Mouse (Mus musculus): ENCODE data around the gene Phactr1.

Gene Phactr1

DNA sequence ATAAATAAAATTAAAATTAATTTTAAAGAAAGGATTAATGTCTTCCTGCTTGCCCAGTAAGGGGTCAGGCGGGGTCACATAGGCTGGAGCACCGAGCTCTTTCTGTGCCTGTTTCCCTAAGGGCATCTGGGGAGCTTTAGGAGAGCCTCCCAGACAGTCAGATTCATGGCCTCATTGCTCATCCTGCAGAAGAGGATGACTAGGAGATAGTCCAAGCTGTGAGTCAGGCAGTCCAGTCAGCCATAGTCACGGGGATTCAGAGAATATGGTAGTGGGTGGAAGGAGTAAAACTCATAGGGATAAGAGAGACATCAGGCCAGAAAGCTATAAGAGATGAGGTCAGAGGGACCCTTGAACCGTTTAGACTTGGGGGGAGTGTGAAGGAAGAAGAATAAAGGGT, 362.3 kb downstream of the Phactr1 start:
- no peak for DNase-seq

DNA sequence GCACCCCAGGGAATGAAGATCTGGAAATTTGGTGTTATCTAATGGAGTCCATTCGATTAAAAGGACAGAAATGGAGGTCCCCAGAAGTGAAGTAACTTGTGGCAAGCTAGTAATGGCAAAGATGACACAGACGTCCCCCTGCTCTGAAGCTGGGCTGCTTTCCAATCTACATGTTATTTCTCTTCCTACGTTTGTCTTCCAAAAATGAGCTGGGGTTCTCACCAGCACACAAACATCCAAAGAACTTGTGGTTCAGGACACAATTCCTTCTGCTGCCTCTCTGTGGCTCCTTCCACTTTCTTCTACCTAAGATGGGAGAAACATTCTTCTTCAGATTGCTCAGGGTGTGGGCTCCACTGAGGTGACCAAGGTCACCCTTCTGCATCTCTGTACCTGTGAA, 368.1 kb downstream of the Phactr1 start:
- no peak for DNase-seq

DNA sequence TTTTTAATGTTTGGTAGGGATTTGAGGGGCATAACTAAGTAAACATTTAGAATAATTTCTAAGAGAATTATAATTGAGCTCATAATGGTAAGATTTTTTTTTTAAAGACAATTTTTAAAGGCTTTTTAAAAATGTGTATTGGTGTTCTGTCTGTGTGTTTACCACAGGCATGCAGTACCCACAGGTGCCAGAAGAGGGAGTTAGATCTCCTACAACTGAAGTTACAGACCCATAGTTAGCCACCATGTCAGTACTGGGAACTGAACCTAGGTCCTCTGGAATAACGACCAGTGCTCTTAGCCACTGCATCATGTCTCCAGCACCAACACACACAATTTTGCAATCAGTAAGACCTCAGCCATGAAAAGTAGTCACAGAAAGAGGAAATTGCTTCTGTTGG, 372.8 kb downstream of the Phactr1 start:
- DNase-seq, result no peak

DNA sequence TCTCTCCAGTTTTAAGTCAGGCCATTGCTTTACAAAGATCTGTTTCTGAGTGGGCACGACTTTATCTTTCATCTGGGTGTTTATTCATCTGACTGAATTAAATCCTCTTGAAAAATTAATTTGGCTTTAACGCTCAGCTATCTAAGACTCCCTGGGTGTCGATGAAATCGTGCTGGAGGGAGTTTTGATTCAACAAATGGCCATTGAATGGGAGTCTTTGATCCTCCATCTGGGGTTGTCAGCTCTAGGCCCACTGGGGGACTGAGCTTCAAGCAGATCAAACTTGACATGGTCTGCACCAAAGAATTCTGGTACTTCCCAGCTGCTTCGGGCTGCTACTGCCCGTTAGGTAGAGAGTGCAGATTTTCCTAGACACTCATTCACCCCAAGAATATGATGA, 374.7 kb downstream of the Phactr1 start:
- no peak for DNase-seq

DNA sequence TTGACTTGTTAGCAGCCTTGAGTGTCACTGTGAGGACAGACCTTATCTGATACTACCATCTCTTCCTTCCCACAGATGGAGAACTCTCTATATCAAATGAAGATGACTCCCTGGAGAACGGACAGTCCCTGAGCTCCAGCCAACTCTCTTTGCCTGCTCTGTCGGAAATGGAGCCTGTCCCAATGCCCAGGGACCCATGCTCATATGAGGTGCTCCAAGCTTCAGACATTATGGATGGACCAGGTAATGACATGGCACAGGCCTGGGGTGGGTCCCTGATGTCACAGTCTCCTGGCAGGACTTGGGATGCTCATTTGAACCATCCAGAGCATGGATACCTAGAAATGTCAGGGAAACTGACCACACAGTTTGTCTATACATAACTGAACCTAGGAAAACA, 376.7 kb downstream of the Phactr1 start:
- DNase-seq, result no peak

DNA sequence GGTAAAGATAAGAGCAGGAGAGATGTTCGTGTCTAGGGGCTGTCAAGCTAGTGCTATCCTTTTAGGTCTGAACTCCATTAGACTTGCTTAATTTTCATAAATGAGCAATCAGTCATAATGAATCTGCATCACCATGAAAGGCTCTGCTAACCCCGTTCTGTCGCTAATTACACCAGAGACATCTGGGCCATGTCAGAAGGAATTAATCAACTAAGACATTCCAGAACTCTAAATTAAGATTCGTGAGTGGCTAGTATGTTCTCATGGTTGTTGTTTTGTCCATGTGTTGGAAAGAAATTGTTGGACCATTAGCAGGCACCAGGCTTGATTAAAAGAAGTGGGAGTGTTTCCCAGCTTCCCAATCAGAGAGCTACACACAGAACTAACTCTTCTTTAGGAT, 382.9 kb downstream of the Phactr1 start:
- no peak for DNase-seq

DNA sequence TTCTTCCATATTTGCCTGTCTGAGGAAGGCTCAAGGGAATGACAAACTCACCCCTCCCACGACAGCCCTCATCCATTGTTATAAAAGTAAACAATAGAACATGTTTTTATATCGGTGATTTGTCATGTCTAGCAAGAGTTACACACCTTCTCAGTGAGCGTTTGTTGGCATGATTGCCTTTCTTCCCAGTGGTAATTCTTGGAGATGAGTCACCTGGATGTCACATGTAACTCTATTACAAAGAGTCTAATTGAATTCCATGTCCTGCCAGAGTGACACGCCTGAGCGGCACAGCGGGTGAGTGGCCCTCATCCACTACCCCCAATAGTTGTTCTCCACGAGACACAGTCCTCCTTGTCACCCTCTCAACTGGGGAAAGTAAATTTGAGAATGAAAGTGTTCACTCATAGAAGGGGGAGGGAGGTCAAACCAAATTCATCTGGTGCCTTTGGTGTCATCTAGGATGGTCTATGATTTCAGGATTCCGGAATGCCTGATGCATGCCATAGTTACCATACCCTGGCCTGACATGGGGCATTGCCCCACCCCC, 388.4 kb downstream of the Phactr1 start:
- DNase-seq, result no peak

DNA sequence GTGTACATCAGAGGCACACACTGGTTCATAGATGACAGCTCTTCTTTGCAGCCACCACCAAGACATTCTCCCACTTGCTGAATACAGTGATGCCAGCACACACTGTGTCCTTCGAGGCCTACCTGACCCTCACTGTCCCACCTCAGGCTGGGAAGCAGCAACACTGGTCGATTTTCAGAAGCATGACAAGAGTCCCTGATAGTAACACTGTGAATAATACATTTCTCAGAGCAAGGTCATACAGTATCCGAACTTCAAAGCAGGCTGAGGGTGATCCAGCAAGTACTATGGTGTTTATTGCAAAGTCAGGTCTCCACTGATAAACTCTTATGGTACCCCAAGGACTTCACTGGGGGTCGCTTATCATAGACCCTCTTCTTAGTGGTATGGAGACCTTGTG, 390.1 kb downstream of the Phactr1 start:
- DNase-seq, result no peak

DNA sequence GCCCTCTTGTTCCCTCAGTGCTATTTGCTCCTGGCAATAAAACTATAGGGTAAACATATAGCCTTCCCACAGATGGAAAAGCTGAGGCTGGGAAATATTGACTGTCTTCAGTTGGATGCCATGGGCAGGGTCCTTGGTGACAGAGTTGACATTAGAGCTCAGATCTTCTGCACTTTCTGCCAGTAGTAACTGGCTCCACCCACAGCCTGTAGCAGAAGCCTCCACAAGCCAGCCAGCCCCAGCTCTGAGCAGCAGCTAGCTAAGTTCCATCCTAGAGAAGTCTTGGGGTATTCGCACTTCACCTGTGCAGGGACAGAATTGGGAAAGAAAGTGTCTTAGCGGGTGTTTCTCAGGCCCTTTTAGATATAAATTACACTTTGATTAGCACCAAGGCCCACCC, 390.5 kb downstream of the Phactr1 start:
- no peak for DNase-seq

DNA sequence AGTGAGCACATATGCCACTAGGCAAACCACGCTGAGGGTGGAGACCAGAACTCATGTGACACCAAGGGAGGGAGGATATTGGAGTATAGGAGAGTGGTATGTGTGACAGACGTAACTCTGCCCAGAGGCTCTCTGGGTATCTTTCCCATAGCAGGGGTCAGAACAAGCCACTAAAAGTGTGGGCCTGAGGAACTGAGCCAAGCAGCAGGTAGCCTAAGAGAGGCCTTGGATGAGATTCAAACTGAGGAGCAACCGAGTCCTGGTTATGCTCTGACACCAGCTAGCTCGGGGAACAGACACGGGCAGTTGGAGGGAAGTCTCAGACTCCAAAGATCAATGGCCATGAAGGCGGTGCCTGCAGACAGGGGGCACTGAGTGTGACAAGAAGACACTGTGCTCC, 395.0 kb downstream of the Phactr1 start:
- DNase-seq, result no peak

DNA sequence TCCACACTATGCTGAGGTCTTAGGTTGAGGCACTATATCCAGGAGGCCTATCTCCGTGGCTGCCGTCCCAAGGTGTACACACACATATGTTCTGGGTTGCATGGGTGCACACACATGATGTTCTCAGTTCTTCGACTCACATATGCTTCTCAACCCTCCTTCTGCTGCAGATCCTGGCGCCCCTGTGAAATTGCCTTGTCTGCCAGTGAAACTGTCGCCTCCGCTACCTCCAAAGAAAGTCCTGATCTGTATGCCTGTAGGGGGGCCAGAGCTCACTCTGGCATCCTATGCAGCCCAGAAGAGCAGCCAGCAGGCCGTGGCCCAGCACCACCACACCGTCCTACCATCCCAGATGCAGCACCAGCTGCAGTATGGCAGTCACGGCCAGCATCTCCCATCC, 397.1 kb downstream of the Phactr1 start:
- no peak for DNase-seq

DNA sequence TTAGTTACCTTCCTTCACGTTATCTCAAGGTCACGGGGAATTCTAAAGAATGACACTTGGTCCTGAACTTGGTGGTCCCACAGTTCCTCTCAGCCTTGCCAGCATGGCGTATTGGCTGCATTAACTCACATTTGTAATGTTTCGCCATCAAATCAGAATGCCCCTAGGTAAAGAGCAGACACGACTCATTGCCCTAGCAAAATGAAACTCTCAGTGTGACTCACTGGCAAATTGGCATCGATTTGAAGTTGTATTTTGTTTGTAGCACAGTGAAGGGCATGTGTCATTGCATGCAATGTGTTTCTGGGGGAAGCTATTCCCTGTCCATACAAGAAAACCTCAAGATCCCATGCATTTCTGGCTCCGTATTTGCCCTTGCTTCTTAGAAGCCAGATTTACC, 404.8 kb downstream of the Phactr1 start:
- no peak for DNase-seq

DNA sequence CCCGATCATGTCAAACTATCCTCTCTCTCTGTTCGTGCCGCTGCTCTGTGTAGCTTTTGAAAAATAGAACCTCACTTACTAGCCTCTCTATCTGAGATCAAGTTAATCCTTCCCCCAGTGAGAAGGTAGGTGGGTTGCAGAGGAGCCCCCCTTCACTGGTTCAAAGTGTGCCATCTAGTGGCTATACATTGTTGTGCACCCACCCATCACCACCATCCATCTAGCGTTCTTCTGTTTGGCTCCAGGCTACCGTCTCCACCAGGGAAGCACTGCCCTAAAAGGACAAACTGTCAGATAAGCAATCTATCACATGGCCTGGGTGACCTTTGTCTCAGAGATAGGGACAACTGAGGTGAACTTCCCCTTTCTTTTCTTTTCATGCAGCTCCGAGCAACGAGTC, 413.9 kb downstream of the Phactr1 start:
- DNase-seq, result no peak

DNA sequence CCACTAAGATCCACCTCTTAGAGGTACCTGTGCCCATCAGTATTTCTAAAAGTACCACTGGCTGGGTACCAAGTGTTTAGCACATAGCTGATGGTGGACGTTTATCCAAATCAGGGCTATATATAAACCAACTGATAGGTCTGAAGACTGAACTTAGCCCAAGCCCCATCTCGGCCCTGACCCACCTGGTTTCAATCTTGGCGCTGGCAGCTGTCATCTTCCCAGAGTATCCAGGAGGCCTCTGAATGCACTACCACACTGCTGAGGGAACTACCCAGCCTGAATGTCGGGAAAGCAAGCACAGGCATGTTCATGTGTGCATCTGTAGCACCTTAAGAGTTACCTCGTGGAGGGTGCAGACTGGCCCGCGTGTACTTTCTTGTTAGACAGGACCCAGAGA, 422.5 kb downstream of the Phactr1 start:
- DNase-seq, result no peak

DNA sequence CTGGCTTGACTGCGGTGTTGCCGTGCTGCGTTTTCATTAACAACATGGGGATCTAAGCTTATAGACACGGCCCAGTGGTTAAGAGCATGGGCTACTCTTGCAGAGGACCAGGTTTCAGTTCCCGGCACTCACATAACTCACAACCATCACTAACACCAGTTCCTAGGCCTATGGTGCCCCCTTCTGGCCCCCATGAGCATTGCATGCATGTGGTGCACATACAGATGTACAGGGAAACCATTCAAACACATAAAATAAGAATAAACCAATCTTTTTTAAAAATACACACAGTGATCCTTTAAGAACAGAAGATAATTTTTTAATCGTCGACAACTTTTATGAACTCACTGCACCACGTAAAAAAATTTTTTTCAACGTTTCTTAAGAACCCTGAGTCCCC, 424.1 kb downstream of the Phactr1 start:
- no peak for DNase-seq

DNA sequence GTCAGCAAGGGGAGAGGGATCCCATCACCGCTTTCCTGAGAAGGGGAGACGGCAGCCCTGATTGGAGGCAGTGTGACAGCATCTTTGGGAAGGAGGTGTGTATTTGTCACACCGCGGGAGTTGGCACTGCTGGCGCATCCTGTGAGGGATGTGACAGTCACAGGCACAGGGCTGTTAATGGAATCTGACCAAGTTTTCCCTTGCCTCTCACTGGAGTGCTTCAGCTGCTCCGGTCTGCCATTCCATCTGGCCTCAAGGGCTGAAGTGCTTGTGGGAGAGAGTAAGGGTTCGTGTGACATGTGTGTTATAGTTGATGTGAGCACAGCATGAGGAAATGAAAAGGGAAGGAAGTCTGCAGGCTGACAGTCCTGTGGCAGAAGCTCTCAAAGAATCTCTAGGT, 431.9 kb downstream of the Phactr1 start:
- no peak for DNase-seq

DNA sequence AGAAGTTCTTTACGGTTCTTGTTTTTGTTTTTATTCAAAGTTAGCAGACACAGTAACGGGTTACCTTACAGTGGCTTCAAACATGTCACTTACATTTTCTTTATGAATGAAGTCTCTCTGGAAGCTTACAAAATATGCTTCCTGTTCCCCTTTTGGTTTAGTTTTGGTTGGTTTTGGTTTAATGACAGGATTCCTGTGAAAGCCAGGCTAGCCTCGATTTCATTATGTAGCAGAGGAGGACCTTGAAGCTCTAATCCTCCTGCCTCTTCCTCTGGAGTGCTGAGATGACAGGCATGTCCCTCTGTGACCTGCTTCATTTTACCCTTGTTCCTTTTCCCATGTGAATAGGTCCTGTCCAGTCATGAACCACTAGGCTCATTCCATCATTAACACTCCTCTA, 432.3 kb downstream of the Phactr1 start:
- no peak for DNase-seq

DNA sequence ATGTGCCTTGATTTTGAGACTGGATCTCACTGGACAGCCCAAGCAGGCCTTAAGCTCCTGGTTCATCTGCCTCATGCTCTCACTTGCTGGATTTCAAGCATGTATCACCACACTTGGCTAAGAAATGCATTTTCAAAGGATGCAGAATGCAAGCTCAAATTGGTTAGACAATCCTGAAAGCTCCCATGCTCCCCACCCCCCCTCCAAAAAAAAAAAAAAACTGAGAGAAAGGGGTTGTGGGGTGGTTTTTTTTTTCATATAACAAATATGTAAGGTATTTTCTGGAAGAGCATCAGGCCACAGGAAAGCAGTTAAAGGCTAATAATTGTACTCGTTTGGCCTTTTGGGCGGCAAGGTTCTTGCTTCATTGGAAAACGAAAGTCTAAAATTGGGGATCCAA, 432.7 kb downstream of the Phactr1 start:
- no peak for DNase-seq

DNA sequence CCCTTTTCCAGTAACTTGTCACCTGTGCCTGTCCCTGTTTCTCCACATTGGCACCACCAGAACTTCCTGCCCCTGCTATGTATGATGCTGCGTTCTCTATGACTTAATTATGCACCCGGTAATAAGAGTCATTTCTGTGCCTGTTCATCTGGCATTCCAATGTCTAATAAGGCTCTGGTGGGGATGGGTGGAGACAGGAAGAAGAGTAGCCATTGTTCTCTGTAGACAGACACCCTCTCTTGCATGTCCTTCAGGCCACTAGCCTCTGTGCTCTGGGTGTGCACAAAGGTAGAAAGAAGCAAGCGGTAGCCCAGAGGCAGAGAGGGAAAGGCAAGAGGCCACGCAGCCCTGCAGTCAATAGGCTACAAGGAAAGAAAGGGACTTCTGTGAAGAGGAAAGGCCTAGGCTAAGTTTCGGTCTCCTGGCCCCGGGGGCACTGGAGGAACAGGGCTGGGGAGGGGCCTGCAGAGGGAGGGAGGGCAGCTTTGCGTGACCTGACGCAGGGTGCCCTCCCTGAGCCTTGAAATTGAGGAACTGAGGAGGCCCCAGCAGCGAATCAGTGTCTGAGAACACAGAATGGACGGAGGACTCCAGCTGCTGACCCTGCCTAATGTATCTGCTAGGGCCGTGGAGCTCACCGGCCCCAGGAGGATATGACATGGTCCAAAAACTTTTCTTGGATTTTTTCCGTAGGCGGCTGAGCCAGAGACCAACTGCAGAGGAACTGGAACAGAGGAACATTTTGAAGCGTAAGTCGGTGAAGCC, 442.1 kb downstream of the Phactr1 start:
- peak; percentile 20 for DNase-seq

DNA sequence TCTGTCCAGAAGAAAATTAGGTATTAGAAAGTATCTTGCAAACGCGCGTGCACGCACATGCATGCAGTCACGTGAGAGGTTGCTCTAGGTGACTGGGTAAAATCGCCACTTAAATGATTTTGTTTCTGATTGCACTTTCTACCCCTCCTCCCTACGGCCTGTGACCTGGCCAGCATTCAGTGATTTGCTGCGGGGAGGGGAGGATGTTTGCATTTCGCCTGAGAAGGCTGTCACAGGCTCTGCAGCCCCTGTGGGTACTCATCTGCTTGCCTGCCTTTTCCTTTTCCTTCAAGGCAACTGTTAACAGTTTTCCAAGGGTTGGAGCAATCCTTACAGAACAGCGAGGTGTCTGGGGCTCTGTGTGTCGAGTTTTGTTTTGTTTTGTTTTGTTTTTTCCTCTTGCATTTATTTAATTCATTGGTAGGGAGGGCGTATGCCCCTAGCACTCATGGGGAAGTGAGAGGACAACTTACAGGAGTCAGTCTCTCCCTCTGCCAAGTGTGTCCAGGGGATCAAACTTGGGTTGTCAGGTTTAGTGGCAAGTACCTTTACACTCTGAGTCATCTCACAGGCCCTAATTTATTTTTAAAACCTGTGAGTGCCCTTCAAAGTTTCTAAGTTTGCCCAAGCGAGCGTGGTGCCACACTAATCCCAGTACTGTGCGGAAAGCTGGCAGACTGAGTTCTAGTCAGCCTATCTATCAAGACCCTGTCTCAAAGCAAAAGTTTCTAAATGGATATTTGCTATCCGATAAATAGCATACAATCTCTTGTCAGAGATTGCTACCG, 443.7 kb downstream of the Phactr1 start:
- DNase-seq, result no peak

DNA sequence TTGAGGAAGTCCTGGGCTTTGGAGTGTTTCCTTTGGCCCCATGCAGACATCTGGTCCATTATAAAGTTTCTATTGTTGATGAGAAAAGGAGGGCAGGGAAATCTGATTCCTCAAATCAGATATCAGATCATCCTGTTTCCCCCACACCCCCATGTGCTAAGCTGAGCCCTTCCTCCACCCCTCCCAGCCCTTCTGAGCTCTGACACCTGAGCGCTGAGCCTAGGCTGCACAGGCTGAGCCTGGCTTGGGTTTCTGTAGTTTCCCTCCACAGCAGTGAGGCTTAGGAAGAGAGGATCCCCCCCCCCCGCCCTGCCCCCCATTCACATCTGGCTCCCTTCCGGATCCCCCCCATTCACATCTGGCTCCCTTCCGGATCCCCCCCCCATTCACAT, 444.3 kb downstream of the Phactr1 start:
- DNase-seq, result no peak

DNA sequence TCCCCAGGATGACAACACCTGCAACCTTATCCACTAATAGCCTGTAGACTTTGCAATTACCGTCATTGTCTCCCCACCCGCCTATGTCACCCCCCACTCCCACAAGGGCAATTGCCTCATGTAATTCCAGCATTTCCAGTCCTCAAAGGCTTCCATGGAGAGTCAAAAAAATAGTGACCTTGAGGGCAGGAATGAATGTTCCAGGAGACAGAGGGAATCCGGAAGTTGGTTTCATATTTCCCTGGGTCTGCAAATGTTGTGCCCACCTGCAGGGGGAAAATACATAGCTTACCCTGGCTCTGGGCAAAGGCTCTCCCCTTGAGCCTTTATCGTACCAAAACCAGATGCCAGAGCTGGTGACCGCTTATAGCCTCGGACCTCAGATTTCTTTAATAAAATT, 449.7 kb downstream of the Phactr1 start:
- no peak for DNase-seq

DNA sequence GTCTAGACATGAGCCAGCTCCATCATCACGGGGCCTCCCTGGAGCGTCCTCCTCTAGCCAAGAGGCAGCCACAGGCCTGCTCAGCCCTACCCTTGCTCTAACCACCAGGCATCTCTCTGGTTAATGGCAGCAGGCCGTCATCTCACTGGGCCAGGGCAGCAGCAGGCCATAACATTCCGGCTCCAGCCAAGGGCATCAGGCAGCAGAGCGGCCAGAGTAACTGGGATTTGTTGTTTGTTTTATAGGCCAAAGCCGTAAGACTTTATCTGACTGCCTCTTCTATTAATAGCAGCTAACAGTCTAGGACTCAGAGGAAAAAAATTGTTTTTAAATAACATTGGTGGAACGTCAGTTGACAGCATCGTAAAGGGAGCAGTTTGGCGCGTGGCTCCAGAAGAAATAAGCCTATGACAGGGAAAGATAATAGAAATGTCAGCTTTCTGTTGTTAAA, 451.3 kb downstream of the Phactr1 start:
- DNase-seq, result no peak

DNA sequence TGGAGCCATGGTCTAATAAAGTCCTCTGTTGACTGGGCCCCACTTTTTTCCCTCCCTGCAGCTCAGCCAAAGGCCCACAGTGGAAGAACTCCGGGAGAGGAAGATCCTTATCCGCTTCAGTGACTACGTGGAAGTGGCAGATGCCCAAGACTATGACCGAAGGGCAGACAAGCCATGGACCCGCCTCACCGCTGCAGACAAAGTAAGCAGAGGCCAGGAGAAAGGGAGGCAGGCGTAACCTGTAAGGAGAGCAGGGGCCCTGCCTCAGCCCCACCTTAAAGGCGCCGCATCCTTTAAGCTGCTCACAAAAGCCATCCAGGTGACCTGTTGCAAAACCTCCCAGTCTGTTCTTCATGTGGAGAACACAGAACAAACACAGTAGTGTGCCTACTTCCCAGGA, 452.4 kb downstream of the Phactr1 start:
- DNase-seq, result no peak

All from liver (tissue).